Mouse (Mus musculus) natural killer cell, adult 2 months (primary cell): ENCODE data around the gene Cast.

ENCODE experiments used
- DNase-seq, 2 experiments: peaks; one replicate each; pipeline ENCODE4 v3.0.0; 2022; ENCODE audit warnings: low spot score in 2 of 2

Gene Cast

DNA sequence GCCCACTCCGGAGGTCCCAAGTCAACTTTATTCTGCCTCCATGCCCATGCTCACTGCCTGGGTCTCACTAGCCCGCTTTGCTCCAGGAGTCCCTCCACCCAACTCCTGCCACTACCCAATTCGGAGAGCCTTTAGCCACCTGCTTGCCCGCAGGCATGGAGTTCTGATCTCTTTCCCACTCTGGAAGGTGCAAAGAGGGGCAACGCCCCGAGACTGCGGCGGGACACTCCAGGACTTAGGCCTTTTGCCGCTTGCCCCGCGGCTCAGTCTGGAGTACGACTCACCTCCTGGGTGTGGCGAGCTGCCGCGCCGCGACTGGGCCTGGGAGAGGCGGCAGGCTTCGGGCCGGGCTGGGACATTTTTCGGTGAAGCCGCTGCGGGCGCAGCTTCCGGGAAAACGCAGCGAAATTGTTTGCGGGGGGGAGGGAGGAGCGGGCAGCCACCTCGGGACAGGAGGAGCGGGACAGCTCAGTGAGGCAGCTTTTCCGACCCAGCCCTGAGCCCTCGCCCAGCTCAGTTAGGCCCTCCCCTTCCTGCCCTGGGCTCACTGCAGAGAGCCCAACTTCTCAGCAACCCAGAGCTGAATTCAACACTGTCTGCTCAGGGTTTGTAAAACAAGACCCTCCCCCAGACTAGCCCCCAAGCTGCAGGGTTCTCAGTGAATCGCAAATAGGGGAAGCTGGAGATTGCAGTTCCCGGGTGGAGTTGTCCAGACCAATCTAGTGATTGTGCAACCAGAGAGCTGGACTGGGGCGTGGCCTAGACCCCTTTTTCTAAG, at the start of gene Cast:
Gene Cast, minus strand, starts transcription at position 659 of the 778 bp plus-strand sequence.
- peak; percentile 24 to 39 for DNase-seq

DNA sequence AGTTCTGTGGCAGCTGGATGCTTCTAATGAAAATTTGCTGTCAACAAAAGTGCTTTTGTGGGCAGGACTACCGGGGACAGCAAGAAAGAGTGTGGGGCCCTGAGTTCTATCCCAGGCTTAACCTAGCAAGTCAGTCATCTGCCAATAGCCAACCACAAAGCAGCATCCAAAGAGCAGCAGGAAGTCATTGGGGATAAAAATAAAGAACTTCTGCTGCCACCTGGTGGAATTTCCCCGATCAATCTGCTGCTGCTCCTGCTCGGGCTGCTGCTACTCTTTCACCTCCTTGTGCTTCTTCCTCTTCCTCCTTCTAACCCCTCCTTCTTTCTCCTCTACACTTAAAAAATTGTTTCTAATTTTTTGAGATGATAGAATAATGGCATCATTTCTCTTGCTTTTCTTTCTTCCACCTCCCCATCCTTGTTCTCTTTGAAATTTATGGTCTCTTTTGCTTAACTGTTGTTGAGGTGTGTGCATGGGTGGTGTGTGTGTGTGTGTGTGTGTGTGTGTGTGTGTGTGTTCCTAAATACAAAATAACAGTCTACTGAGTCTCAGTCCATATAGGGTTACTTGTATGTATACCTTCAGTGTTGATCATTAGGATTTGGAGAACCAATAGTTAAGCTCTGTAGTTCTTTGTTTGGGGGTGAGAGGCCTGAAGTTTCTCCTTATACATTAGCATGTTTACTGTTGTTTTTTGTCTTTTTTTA, 45.9 kb upstream of the Cast start:
- DNase-seq = peak; percentile 33 to 66

DNA sequence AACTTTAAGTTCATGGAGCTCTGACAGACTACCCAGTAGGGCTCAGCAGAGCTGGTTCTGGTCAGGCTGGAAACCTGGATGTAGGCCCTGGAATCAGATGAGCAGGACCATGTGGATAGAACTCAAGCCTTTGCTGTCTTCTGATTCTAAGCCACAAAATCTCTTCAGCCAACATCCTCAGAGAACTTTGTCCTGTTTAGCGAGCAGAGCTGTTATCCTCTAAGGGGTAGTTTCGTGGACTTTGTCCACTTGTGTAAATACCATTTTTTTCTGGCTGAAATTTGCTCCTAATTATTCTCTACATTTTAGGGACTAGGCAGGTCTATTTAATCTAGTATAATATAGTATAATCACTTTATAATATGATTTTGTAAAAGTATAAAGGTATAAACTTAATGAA, 42.2 kb upstream of the Cast start:
- DNase-seq = no peak

DNA sequence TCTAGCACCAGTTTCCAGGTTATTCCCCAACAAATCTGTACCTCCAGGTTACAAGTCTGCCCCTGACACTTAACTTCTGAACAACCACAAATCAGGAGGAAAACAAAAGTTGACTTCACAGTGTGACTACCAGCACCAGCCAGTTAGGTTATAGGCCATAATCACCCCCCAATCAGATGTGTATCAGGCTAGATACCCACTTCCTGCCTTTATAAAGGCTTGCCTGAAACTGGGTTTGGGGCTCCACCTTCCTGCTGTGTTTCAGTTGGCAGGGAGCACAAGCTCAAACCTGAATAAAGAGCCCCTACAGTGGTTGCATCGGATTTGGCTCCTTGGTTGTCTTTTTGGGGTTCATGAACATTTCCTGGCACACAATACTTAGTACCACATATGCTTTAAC, 37.3 kb upstream of the Cast start:
- no peak for DNase-seq

DNA sequence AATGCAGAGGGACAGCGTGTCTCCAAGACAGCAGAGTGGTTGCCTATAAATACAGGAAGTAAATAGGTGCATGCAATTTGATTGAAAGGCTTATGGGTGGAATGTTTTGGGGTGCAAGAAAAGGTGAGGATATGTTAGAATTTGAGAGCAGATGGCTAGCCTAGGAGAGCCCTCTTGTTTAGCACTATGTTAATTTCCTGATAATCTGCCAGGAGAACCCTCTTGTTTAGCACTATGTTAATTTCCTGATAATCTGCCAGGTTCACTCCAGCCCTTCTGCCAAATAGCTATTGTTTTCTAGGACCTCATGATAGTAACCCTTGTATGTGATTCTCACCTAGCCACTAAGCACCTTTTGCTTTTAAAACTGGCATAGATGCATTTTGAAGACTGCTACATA, 25.9 kb upstream of the Cast start:
- no peak for DNase-seq

DNA sequence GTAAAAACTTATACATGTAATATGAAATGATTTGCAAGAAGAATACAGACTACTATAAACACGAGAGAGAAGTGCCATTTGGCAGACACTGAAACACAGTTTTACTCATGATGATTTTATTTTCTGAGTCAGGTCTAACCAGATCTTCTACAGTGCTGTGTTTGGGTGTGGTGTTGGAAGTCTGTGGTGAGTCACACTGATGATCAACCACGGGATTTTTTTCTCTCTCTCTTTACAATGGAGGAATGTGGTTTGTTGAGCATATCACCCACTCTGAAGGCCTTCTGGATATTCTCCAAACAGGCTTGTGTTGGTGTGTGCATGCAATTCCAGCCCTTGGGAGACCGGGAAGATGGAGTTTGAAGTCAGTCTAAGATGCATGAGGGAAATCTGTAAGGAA, 13.5 kb upstream of the Cast start:
- DNase-seq = no peak

DNA sequence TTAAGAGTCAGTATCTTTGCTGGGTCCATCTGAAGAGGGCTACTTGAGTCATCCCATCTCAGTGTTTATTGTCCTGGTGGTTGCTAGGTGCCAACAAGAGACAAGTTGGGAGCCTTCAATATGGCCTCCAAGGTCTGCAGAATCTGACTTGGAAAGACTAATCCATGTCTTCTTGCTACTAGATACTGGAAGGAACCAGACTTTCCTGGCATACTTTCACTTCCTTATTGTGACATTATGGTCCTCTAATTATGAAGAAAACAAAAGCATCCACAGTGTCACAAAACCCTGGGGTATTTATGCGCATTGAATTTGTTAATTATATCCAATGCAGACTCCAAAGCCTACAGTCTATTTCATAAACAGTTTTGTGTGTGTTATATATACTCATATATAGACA, 7.1 kb upstream of the Cast start:
- DNase-seq = no peak

DNA sequence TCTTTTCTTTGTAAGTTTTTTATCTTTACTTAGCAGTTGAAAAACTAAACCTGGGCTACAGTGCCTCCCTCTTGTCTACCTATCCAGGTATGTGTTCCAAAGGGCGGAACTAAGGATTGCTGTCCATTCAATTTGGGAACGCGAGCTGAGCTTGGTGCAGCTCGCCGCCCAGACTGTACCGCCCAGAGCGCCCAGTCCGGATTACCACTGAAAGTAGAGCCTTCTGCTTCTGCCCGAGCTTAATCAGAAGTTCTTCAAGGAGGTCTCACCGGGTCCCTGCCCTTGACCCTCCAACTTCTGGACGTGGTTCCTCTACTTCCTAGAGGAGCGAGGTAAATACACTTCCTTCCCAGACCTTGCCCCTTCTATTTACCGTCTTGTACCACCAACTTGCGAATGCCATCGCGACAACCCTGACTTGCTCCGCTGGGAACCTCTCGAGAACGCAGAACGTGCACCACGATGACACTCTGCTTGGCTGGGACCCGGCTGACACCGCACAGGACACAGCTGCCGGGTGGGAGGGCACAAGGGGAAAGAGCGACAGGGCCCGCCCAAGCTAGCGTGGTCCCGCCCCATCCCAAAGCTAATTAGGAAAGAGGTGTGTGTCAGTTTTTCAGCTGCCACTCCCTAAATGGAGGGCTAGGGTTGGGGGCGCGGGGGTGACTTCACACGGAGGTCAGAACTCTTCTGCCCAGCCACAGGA, 1.0 kb downstream of the Cast start:
- peak; percentile 49 to 69 for DNase-seq

DNA sequence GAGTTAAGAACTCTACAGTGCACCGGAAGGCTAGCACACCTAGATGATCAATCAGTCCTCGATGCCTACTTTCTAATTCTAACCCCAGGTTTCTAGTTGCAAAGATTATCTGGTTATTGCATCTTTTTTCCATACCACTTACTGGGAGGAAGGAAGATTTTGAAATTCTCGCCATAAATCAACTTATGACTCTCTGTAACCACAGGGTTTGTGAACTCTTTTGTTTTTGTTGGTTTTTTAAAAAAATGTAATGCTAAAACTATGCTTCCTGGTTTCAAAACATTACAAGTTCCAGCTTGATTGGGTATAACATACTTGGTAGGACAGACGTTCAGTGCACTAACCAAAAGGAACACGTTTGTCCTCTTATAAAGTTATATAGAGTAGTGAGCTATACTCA, 1.7 kb downstream of the Cast start:
- DNase-seq = no peak

DNA sequence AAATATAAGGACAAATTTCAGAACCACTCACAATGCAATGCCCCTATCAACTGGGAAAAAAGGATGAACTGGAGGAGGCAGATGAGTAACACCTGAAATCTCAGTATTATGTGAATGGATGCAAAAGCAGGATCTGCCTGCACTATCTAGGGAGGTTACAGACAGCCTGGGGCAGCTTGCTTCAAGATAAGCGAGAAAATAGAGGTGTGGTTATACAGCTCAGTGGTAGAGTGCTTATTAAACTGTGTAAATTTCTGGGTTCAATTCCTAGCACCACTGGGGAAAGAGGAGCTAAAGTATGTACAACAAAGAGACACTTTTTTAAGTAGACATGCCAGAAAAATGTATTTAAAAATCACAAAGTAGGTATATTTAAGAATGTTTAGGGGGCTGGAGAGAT, 14.2 kb downstream of the Cast start:
- DNase-seq = no peak

DNA sequence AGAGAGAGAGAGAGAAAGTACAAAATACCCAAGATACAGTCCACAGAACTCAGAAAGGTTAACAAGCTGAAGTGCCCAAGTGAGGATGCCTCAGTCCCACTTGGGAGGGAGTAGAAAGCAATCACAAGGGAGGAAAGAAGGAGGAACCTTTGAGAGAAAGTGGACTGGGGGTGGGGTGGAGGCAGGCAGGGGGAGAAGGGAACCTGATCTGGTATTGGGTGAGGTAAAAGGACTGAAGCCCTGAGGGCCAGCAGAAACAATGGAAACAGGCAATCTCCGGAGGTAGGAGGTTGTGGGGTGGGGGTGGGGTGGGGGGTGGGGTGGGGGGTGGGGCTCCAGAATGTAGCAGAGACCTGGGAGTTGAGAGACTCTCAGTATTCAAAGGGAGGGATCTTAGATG, 20.9 kb downstream of the Cast start:
- no peak for DNase-seq

DNA sequence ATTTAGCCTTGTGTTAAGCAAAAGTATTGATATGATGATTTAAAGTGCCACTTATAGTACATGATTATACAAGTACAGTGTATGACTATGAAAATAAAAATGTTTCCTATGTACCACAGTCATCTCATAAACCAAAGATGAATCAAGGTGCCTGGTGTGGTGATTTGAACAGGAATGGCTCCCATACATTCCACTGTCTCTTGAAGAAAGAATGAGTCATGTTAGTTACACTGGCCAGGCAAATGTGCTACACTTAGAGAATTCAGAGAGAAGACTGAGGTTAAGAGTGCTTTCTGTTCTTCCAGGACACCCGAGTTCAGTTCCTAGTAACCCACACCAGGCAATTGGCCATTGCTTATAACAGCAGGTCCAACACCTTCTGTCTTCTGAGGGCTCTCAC, 36.5 kb downstream of the Cast start:
- DNase-seq = no peak

DNA sequence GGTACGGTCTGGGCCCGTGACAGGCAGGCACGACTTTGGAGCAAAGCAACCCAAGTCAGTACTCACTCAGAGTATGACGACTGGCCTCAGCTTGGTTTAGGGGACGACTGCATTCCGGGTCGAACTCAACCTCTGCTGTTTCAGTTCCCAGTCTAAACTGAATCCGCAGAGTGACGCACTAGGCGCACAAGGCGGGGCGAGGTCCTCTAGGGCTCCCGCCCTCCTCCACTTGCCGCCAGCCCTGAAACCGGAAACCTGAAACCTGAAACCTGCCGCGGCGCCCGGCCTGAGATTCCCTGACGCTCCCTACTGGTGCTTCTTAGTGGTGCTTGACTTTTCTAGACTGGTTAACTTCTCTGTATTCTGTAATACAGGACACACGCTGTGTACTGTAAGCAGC, 38.1 kb downstream of the Cast start:
- DNase-seq = peak; percentile 94 to 96

DNA sequence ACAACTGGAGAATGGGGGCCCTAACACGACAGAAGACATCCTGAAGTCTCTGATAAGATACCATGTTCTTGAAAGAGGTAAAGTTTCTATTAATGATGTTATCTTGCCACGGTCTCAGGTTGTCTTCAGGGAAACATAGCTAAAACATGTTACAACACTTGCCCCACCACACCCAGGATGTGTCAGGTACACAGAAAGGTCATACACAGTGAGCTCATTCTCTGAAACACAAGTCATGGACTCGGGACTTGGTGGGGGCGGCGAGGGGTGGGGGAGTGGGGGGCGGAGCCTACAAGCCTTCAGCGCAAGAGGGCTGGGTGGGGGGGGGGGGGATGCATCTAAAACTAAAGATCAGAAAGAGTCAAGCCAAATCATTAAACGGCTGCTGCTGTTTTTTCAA, 38.7 kb downstream of the Cast start:
- peak; percentile 29 to 30 for DNase-seq

DNA sequence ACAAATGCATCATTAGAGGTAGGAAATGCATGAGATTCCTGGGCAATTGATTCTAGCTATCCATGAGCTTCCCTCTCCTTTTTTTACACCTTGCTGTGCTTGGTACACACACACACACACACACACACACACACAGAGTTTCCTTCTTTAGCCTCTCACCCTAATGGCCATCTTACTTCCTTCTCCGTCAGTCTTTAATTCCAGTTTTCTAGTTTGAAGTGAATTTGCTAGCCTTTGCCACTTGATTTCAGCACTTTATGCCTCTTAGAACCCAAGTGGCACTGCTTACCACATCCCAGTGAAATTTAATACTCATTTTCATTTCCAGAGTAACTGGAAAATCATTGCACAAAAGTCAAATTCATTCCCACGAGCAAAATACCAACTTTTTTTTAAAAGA, 41.4 kb downstream of the Cast start:
- no peak for DNase-seq

DNA sequence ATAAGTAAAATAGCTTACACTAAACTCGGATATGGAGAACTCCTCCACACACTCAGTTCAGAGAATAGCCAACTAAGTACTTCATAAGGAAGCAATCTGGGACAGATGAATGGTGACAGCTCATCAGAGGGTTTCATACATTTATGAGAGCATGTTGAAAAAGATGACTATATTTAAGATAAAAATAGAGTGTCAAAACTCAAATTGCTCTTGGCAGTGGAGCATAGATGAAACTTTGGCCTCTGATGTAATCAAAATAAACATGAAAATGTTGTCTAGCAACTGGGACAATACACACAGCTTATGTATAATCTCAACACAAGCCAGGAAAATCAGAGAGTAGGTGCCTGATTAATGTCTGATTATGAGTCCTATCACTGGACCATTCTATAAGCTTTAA, 45.9 kb downstream of the Cast start:
- no peak for DNase-seq

DNA sequence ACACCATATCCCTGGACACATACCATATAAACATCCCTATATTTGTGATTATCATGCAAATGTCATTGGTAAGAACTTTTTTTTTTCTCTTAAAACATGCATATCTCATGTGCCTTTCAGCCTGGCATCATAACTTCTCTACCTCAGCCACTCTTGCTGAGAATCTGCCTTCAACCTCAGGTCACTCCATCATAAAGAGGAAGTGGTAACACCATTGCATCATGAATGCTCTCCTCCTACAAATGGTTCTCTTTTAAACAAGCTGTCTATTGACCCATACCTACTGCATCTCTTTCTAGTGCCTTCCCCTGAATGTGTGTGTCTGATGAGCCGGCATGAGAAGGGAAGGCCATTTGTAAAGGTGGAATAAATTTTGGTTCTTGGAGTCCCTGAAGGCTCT, 49.5 kb downstream of the Cast start:
- no peak for DNase-seq

DNA sequence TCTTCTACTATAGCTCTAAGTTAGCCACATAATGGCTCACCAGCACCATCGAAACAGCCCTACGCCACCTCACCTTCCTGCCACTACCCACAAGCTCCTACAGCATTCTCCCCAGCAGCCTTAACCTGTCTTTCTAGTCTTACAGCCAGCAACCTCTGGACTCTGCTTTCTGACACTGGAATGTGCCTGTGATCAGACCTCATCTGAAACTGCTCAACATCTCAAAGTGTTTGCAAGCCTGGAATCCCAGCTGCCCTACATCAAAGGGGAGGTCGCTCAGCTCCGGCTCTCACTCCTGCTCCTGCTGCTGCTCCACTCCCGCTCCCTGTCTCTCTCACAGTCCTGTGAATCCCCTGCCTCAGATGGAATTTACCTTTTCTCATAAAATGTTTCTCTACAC, 65.4 kb downstream of the Cast start:
- no peak for DNase-seq

DNA sequence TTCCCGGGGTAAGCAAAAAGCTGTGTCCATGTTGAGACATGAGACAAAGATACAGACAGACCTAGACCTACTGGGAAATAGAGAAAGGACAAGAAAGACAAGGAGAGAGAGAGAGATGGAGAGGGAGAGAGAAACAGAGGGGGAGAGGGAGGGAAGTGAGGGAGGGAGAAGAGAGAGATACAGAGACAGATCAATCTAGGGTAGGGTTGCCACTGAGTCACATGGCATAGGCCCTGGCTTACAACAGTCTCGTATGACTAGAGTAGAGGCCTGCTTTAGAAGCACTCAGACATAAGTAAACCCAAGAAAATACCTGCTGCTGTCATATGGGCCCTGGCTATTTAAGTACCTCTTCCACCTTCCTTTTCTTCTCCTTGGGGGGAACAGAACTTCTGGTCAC, 72.2 kb downstream of the Cast start:
- DNase-seq = no peak

DNA sequence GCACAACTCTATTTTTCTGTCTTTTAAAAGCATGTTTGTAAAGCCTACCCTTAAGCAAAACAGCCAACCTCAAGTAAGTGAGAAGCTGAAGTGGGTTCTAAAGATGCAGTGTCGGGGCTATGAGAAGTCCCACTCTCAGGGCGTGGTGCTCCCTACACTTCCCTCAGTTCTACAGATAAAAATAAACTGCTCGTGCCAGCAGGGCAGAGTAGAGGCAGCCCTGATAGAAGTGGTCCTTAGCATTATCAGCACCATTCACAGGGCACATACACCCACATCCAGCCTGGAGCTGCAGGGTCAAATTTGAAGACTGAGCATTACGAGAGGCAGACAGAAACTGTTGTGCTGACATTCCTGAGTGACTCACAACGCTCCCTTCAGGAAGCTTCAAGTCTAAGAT, 72.8 kb downstream of the Cast start:
- no peak for DNase-seq

DNA sequence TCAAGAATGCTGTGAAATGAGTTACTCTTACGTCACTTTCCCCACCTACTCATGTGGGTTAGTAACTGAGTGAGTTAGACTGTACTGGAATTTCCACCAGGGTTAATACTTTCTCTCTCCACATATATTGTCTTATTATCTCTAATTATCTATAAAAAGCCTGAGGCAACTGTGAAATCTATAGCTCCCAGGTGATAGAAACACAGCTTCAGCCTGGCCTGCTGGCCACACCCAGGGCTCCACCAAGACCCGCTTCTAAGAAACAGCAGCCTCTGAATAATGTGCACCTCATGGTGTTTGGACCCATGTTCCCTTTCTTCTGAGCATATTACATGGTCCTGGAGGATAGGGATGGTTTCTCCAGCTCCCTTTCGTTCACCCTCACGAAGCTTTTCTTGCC, 74.9 kb downstream of the Cast start:
- no peak for DNase-seq

DNA sequence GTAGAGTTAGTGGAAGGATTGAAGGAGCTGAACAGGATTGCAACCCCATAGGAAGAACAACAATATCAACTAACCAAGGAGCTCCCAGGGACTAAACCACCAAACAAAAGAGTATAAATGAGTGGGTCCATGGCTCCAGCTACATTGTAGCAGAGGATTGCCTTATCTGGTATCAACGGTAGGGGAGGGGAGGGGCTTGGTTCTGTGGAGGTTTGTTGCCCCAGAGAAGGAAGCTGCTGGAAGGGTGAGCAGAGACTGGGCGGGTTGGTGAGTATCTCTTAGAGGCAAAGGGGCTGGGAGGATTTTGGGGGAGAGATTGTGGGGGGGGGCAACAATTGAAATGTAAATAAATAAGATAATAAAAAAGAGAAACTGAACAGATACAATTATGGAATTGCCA, 89.6 kb downstream of the Cast start:
- no peak for DNase-seq

DNA sequence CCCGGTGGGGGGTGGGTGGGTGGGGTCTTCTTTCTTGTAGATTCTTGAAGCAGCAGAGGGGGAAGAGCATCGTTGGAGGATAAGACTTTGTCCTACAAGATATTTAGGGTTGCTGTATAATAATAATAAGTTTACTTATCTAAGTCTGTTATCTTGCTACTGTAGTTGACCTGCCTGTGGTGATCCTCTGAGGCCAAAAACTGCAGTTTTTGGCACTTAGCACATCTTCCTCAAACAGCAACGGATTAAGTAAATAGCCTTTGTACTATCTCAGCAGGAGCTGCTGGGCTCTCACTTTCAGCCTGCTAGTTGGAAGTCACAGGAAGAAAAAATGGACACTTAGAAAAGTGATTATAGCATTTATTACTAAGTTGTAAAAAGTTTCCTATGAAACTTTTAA, 112.4 kb downstream of the Cast start:
- no peak for DNase-seq
